Mouse (Mus musculus) neural tube, embryonic 15.5 days (tissue): ENCODE measurements around the gene Gspt1. TPM values are rescaled to one million over a fixed set of nuclear protein-coding genes. Genes with fewer than 3 reads are reported as not detected.
"Not testable (repeated sequence)": the region's sequence is repeated elsewhere in the genome, so short reads cannot be mapped to it uniquely, and the experiment has no call there.

ENCODE experiments used
- ATAC-seq: fragments of 200-750 bp; cut with Nextera tagmentation; 2 replicates; pipeline ENCODE4 v1.8.0; 2017; ENCODE audit warnings: mild to moderate bottlenecking, moderate TSS enrichment, moderate library complexity; ENCODE audit not compliant: low FRiP score
- H3K27ac ChIP-seq: fragments of 300-500 bp; sonication (generic); replicated peaks from 2 replicates; pipeline ENCODE4 v1.5.1; 2015; ENCODE audit warnings: mild to moderate bottlenecking, inconsistent platforms
- H3K27me3 ChIP-seq: fragments of 300-500 bp; sonication (generic); replicated peaks from 2 replicates; pipeline ENCODE4 v1.6.1; 2015; ENCODE audit warnings: inconsistent platforms
- H3K36me3 ChIP-seq: fragments of 300-500 bp; sonication (generic); 2 replicates; pipeline ENCODE4 v1.6.1; 2015; ENCODE audit warnings: inconsistent platforms
- H3K4me1 ChIP-seq: fragments of 300-500 bp; sonication (generic); 2 replicates; pipeline ENCODE4 v1.6.1; 2015; ENCODE audit warnings: inconsistent platforms
- H3K4me2 ChIP-seq: fragments of 300-500 bp; sonication (generic); 2 replicates; pipeline ENCODE4 v1.6.1; 2015; ENCODE audit warnings: inconsistent platforms, mild to moderate bottlenecking, moderate library complexity
- H3K4me3 ChIP-seq: fragments of 300-500 bp; sonication (generic); replicated peaks from 2 replicates; pipeline ENCODE4 v1.5.1; 2015; ENCODE audit warnings: mild to moderate bottlenecking, inconsistent platforms
- H3K9ac ChIP-seq: fragments of 300-500 bp; sonication (generic); replicated peaks from 2 replicates; pipeline ENCODE4 v1.6.1; 2015; ENCODE audit warnings: mild to moderate bottlenecking, inconsistent platforms
- H3K9me3 ChIP-seq: fragments of 300-500 bp; sonication (generic); replicated peaks from 2 replicates; pipeline ENCODE4 v1.6.1; 2016; ENCODE audit warnings: inconsistent platforms
- WGBS: fragments of 180-500 bp; shearing (Covaris S2); methylation state at CpG from one replicate; pipeline ENCODE4 v1.1.7; 2015; ENCODE audit warnings: mixed read lengths; 5-methylcytosine and 5-hydroxymethylcytosine counted together
- polyA plus RNA-seq: library from polyadenylated mRNA; unstranded; fragments of >200 nt; fragmentation: Nextera tagmentation; extraction: Ambion mirVana; gene quantifications from 2 replicates; pipeline ENCODE4 v1.2.1, GENCODE M21; 2015

The Gspt1 gene
- 48.4 and 52.1 TPM in 2 replicates for polyA plus RNA-seq

DNA sequence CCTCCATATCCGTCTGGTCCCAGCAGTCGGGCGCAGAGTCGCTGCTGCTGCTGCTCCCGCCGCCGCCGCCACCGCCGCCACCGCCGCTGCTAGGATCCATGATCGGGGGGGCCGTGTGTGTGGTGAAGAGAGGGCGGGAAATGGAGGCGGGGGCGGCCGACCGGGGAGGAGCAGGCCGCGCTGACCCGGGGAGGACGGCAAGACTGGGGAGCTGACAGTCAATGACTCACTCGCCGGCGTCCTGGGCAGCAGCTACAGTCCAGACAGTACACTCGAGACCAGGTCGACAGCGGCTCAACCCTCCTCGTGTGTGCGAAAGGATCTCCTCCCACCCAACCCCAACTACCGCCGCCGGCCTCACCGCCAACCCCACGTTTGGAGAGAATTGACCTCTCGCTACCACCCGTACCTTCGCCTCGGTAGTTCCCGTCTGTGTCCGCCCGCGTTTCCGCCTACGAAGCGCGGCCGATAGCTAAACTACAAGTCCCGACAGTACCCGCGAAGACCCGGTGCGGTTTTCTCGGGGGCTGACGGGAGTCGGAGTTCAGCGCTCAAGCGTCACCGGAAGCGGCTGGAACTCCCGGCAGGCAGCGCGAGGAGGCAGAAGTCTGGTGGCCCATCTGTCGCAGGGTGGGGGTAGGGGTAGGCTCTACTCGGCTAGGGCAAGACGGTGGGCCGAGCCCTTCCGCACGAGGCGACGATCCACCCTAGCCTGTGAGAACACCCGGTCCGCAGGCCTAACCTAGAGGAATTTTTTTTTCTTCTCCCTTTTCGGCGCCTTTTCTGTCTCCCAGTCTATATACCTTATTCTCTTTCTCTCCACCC is at the start of gene Gspt1:
TSS of gene Gspt1 (minus strand) at position 428 of the 825 bp plus-strand sequence.
- H3K36me3 ChIP-seq: no peaks in the 10 kb centered on the region
- no peaks in the 10 kb centered on the region for H3K9me3 ChIP-seq
- peak within 1 kb of the TSS; percentile 94 for H3K27ac ChIP-seq
- peak within 1 kb of the TSS; percentile 94 for H3K9ac ChIP-seq
- H3K27me3 ChIP-seq: no peaks in the 10 kb centered on the region
- H3K4me2 ChIP-seq: peak within 1 kb of the TSS; percentile 91
- peak; percentile 98 for ATAC-seq
- H3K4me1 ChIP-seq: peaks cover 22% of the 10 kb centered on the region
- under 1% methylated on average over 70 of the region's 76 CpGs for WGBS
- peak within 1 kb of the TSS; percentile 99 for H3K4me3 ChIP-seq

DNA sequence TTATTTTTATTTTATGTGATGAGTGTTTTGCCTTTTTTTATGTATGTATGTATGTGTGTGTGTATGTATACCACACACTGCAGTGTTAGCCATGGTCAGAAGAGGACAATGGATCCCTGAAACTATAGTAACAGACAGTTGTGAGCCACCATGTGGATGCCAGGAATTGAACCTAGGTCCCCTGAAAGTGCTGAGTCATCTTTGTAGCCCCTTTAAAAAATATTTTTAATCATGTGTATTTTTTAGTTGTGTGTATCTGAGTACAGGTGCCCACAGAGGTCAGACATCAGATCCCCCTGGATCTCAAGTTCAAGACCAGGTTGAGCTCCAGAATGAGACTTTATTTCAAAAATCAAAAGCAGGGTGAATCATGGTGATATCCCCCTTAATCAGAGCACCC is 49.6 kb upstream of the Gspt1 start:
- no peaks in the 10 kb centered on the region for H3K36me3 ChIP-seq
- no peak overlapping the region for H3K4me2 ChIP-seq
- H3K4me3 ChIP-seq: no peak overlapping the region
- no peaks in the 10 kb centered on the region for H3K9me3 ChIP-seq
- H3K27me3 ChIP-seq: no peaks in the 10 kb centered on the region
- no peak overlapping the region for H3K27ac ChIP-seq
- no peak overlapping the region for H3K9ac ChIP-seq
- ATAC-seq: no peak
- H3K4me1 ChIP-seq: no peaks in the 10 kb centered on the region

DNA sequence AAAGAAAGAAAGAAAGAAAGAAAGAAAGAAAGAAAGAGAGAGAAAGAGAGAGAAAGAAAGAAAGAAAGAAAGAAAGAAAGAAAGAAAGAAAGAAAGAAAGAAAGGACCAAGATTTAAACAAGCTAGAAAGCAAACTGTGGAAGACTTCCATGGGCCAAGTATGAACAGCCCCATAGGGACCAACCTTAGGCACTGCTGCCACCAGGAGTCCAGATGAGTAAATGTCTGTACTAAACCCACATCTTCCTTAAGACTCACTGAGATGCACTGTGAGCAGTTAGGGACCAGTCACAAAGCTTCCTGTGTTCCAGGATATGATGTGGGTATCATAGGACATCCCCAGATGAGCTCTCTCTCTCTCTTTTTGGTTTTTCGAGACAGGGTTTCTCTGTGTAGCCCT is 43.6 kb upstream of the Gspt1 start:
- H3K4me2 ChIP-seq, ATAC-seq, H3K9me3 ChIP-seq, H3K4me1 ChIP-seq, H3K27me3 ChIP-seq, H3K36me3 ChIP-seq, H3K4me3 ChIP-seq, H3K9ac ChIP-seq, H3K27ac ChIP-seq: not testable (repeated sequence)
- WGBS: 93% methylated on average over 1 of the region's 1 CpGs

DNA sequence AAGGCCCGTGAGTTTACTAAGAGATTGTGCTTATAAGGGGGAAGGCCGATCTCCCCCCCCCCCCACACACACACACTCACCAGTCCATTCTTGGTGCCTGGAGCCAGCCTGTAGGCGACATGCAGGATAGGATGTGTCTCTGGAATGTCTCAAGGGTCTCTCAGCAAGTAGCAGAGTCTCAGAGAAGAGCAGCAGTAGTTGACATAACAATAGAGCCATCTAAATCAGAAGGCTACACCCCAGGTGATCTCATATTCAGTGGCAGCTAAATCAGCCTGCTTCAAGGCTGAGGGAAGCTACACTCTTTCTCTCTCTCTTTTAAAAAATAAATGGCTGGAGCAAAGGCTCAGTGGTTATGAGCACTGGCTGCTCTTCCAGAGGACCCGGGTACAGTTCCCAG is 41.5 kb upstream of the Gspt1 start:
- H3K27ac ChIP-seq, H3K9ac ChIP-seq, ATAC-seq, H3K4me1 ChIP-seq, H3K9me3 ChIP-seq, H3K4me3 ChIP-seq, H3K36me3 ChIP-seq, H3K4me2 ChIP-seq, H3K27me3 ChIP-seq: not testable (repeated sequence)
- 79% methylated on average over 4 of the region's 4 CpGs for WGBS

GRCm38 (mm10) chr16:11288873-11289272 is 34.7 kb upstream of the Gspt1 start:
- 93% methylated on average over 8 of the region's 8 CpGs for WGBS
- not testable (repeated sequence) for H3K27ac ChIP-seq, H3K4me3 ChIP-seq, H3K36me3 ChIP-seq, H3K9ac ChIP-seq, H3K9me3 ChIP-seq, H3K4me1 ChIP-seq, ATAC-seq, H3K27me3 ChIP-seq, H3K4me2 ChIP-seq

GRCm38 (mm10) chr16:11285949-11286348 is 31.8 kb upstream of the Gspt1 start:
- Histone ChIP-seq H3K4me1 (no peaks in the 10 kb centered on the region), H3K9ac (no peak overlapping the region), H3K27me3 (no peaks in the 10 kb centered on the region), H3K36me3 (no peaks in the 10 kb centered on the region), H3K27ac (no peak overlapping the region), H3K4me3 (no peak overlapping the region), H3K4me2 (no peak overlapping the region), H3K9me3 (no peaks in the 10 kb centered on the region)
- 91% methylated on average over 2 of the region's 2 CpGs for WGBS
- no peak for ATAC-seq

DNA sequence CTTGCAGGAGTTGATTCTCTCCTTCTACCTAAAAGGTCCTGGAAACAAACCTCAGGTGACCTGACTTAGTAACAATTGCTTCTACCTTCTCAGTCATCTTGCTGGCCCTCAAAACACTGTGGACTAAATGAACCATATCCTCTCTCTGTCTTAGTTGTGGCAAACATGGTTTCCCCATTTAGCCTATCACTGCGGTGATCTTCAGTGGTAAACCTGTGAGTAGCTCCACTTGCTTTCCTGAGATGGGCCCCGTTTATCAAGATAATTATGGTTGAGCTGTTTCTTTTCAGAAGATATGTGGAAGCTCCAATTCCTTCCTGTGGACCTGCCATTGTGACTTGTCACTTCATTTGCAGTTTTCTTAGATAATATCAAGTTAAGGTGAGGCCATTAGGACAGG is 30.8 kb upstream of the Gspt1 start:
- no peak overlapping the region for H3K4me3 ChIP-seq
- no peak for ATAC-seq
- H3K36me3 ChIP-seq: no peaks in the 10 kb centered on the region
- H3K4me2 ChIP-seq: no peak overlapping the region
- WGBS: 92% methylated on average over 2 of the region's 2 CpGs
- no peak overlapping the region for H3K27ac ChIP-seq
- H3K9me3 ChIP-seq: no peaks in the 10 kb centered on the region
- no peaks in the 10 kb centered on the region for H3K4me1 ChIP-seq
- H3K9ac ChIP-seq: no peak overlapping the region
- no peaks in the 10 kb centered on the region for H3K27me3 ChIP-seq

GRCm38 (mm10) chr16:11282655-11283232 is 28.6 kb upstream of the Gspt1 start:
- Histone ChIP-seq H3K9ac (no peak overlapping the region), H3K4me3 (no peak overlapping the region), H3K36me3 (no peaks in the 10 kb centered on the region), H3K27ac (no peak overlapping the region), H3K27me3 (no peaks in the 10 kb centered on the region), H3K9me3 (no peaks in the 10 kb centered on the region), H3K4me2 (no peak overlapping the region), H3K4me1 (no peaks in the 10 kb centered on the region)
- 91% methylated on average over 5 of the region's 5 CpGs for WGBS
- no peak for ATAC-seq

DNA sequence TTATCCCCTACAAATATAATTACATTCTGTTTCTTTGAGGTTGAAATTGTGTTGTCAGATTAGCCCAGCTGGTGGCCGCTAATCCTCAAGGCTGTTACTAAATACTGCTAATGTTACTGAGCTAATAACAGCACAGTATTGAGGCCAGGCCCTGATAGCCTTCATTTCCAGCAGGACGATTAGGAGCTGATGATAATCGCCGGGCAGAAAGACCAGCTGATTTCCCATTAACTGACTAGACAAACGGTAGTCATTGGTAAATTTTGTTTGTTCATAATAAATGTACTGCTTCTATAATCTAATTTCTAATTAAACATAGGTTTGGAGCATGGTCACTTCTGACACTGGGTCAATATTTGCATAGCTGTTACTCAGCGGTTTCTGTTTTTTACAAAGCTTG is 24.7 kb upstream of the Gspt1 start:
- WGBS: 78% methylated on average over 6 of the region's 6 CpGs
- Histone ChIP-seq H3K27me3 (no peaks in the 10 kb centered on the region), H3K4me2 (no peak overlapping the region), H3K27ac (no peak overlapping the region), H3K4me3 (no peak overlapping the region), H3K9me3 (no peaks in the 10 kb centered on the region), H3K4me1 (no peaks in the 10 kb centered on the region), H3K36me3 (no peaks in the 10 kb centered on the region), H3K9ac (no peak overlapping the region)
- no peak for ATAC-seq

DNA sequence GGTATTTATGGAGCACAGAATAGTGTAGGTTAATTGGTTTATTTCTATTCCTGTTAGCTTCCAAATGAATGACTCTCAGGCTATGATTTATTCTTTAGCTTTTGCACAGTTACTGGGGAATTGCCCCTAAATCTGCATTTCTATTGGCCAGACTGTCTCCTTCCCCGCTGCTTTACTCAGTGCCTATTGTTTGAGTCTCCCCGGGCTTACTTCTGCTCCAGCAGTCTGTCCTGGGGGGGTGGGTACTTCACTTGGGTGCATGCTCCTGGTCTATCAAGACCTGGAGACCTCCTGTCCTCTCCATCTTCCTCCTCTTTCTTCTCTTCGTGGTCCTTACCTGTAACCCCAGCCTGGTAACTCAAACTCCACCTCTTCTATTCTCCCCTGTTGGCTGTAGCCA is 22.8 kb upstream of the Gspt1 start:
- Histone ChIP-seq H3K4me3 (no peak overlapping the region), H3K9ac (no peak overlapping the region), H3K27me3 (no peaks in the 10 kb centered on the region), H3K27ac (no peak overlapping the region), H3K4me1 (no peaks in the 10 kb centered on the region), H3K4me2 (no peak overlapping the region), H3K9me3 (no peaks in the 10 kb centered on the region), H3K36me3 (no peaks in the 10 kb centered on the region)
- ATAC-seq: no peak
- 20% methylated on average over 3 of the region's 3 CpGs for WGBS

- Histone ChIP-seq H3K9me3 (no peaks in the 10 kb centered on the region), H3K36me3 (no peaks in the 10 kb centered on the region), H3K4me3 (no peak overlapping the region)
These were observed 16.9 kb upstream of the Gspt1 start for GRCm38 (mm10) chr16:11271073-11271472.

DNA sequence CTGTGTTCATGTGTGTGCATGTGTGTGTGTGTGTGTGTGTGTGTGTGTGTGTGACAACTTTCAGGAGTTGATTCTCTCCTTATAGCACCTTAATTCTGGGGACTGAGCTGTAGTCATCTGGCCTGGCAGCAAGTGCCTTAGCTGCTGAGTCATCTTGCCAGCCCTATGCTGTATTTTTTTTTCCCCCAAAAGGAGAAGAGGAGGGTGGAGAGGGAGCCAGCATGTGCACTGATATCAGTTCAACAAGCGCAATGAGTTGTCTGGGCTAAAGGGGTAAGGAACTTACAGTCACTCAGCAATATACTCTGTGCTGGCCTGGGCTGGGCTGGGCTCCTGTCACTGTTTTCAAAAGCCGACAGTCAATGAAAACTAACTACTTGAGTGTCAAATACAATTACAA is 16.5 kb upstream of the Gspt1 start:
- Histone ChIP-seq H3K4me1 (no peaks in the 10 kb centered on the region), H3K9me3 (no peaks in the 10 kb centered on the region), H3K4me2 (no peak overlapping the region), H3K9ac (no peak overlapping the region), H3K36me3 (no peaks in the 10 kb centered on the region), H3K4me3 (no peak overlapping the region), H3K27ac (no peak overlapping the region), H3K27me3 (no peaks in the 10 kb centered on the region)
- 92% methylated on average over 2 of the region's 2 CpGs for WGBS
- no peak for ATAC-seq

More at GRCm38 (mm10) chr16:11271073-11271472, 16.9 kb upstream of the Gspt1 start:
- H3K4me2 ChIP-seq: no peak overlapping the region
- H3K9ac ChIP-seq: no peak overlapping the region
- H3K27ac ChIP-seq: no peak overlapping the region
- no peaks in the 10 kb centered on the region for H3K27me3 ChIP-seq
- H3K4me1 ChIP-seq: no peaks in the 10 kb centered on the region
- ATAC-seq: no peak
